Mouse (Mus musculus) cerebellum, adult 9-11 months (tissue): ENCODE results near the gene Tcte1.

ENCODE experiments used
- DNase-seq: peaks from one replicate; pipeline ENCODE4 v3.0.0; 2022

Tcte1 gene

DNA sequence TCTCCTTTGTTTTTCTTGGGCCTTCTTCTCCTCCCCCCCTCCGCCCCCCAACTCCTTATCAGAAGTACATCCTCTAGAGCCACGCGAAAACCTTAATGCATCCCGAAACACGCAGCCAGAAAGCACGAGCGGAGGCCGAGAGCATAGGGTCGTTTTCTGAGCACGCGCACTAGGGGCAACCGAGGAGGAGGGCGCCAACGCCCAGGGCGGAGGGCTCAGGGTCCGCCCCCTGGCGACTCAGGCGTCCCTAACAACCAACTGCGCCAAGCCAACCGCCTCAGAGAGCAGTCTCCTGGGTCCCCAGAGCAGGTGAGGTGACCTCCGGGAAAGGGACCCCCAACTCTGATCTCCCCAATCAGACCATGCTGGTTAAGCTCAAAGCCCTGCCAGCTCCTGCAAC is at the start of gene Tcte1:
TSS of gene Tcte1 (plus strand) at position 172 of the 400 bp plus-strand sequence.
- DNase-seq = no peak

DNA sequence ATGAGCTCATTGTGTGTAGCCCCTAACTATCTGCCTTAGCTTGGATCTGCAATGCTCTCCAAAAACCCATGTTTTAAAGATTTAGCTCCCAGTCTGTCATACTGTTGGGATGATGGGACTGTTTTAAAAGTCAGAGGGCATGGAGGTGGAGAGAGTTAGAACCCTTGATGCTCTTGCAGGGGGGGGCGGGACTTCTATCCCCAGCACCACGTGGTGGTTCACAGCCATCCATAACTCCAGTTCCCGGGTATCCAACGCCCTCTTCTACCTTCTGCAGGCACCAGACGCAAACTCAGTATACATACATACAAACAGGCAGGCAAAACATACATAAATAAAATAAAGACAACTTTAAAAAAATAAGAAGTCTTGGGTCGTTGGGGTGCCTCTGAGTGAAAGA is 49.6 kb upstream of the Tcte1 start:
- no peak for DNase-seq

DNA sequence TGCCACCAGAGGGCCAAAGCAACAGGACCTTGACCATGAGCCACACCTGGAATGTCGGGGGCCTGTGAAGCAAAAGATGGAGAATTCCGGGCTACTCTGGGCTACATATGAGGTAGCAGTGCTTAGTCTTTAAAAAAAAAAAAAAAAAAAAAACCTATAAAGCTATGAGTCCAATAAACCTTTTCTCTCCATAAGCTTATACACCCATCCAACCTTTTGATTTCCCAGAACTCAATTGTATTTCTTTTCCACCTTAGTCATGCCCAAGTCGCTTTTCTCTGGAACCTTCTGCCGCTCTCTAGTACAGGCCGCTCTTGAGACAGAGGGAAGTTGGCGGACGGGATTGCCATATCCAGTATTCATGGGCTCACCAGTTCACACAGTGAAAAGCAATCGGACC is 49.1 kb upstream of the Tcte1 start:
- no peak for DNase-seq

DNA sequence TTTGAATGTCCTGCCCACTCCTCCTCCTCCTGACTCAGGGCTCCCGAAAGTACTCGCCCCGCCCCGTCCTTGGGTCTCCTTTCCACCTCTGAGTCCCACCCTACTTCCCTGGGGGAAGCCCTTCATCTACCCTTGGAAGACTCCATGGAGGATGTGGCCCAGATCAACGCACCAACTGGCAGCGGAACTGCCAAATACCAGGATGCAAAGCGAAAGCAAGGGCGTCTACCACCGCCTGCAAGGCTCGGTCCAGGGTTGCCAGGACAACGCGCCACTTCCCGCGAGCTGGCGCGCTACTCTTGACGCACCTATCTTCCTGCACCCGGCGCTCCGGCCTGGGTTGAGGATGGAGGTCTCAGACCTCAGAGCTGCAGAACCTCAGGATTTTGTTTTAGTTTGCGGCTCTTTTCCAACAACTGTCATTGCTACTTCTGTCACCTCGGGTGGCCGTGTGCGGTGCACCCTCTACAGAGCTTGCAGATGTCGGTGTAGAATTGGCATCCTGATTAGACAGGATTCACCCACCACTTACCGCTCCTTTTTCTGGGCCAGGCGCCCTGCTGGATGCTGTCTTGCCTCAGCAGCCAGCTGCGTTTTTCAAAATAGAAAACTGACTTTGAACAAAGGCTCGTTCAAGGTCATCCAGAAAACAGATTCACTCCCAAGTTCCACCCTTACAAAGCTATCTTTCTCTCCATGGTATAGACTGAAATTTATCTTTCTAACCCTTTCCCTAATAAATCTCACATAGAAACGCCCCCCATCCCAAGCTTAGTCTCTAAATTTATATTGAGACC is 48.4 kb upstream of the Tcte1 start, which contains the start of gene Spats1:
TSS of gene Spats1 (minus strand) at position 747 of the 797 bp plus-strand sequence.
- DNase-seq = peak; percentile 90

DNA sequence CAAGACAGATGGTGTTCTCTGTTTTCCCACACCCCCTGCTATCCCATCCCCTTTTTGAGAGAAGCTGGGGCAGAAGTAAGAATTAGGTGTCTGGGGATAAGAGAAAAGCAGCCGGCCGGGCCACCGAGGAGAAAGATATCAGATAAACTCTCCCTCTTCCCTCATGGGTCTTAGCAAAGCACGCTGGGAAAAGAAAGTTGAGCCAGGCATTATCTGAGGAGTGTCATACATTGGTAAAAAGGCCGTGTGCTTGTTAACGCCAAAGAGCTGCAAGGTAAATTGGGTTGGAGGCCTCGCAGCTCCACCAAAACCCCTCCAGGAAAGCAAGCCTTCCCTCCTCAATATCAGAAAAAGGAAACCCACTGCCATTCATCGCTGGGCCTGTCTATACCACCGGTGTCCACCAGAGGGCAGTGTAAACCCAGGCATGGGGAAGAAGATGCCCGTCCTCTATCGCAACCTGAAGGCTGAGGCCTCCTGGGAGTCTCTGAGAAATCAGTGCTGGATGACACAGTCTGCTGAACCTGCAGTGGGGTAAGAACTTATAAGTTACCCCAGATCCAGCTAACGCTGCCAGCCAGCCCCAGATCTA is 44.9 kb upstream of the Tcte1 start:
- peak; percentile 83 for DNase-seq

DNA sequence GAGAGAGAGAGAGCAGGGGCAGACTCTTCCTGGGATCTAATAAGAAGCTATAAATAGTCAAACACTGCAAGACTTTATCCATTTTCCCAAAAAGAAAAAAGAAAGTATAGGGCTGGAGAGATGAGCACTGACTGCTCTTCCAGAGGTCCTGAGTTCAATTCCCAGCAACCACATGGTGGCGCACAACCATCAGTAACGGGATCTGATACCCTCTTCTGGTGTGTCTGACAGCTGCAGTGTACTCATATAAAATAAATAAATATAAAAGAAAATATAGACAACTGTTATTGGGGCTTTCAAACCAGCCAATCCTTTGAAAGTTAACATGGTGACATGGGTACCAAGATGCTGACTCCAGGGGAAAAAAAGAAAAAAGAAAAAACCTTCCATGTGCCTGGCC is 42.8 kb upstream of the Tcte1 start:
- DNase-seq = peak; percentile 25

DNA sequence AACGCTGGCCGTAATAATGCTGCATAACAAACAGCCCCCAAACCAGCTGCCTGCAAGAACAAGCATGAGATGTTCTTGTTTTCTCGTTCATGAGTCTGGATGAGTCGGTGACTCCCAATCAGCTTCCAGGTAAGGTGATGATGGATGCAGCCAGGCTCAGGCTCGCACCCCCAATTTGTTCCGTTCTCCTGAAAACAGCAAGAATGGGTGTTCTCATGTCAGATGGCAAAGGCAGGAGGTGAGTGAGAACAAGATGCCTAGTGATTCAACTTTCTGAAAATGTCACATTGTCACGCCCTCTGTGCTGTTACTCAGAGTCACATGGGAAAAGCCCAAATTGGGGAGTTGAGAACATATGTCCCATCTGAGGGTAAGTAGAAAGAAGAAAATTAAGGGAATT is 37.7 kb upstream of the Tcte1 start:
- no peak for DNase-seq

DNA sequence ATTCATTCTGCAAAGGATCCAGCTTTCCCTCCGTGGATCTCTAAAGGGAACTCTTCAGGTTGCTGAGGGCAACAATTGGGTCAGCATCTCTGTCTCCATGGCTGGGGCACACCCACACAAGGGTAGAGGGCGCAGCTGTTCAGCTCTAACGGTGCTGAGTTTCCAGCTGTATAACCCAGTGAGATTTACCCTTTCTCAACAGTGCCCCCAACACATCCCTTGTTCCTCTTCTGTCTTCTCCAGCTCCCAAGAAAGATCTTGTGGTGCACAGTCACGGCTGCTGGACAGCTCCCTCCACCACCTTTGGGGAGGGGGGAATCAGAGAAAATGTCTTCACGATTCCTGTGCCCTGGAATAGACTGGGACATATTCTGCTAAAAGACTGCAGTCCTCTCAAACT is 36.0 kb upstream of the Tcte1 start:
- no peak for DNase-seq

DNA sequence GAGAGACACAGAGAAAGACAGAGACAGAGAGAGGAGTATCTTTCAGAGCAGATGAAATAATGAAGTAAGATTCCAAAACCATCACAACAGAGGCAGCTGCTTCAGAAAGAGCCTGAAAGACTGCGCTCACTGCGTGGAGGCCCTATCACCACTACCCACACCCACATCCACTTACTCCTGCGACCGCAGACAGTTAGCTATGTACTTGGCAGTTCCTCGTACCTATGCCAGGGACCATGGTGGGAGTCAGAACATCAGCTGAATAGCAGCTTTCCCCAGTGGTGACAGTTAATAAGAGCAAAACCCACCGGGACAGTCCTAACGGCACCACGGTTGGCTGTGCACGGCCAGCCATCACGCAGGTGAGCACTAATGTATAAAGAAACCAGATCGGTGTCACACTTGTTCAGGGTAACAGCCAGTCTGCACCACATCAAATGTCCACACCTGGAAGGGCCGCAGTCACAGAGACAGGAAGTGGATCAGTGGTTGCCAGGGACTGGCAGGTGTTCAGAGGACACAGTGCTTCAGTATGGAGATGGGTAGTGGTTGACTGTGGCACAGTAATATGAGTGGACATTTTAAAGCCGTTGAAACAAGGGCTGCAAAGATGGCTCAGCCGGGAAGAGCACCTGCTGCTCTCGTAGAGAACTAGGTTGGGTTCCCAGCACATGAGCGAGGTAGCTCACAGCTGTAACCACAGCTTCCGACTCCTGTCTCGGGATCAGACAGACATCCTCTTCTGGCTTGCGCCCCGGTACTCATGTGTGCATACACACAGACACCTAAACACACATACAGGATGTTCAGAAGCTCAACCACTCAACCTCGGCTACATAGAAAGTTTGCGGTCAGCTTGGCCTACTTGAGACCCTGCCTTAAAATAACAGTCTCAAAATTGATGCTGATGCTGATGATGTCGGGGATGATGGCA is 34.6 kb upstream of the Tcte1 start:
- no peak for DNase-seq

DNA sequence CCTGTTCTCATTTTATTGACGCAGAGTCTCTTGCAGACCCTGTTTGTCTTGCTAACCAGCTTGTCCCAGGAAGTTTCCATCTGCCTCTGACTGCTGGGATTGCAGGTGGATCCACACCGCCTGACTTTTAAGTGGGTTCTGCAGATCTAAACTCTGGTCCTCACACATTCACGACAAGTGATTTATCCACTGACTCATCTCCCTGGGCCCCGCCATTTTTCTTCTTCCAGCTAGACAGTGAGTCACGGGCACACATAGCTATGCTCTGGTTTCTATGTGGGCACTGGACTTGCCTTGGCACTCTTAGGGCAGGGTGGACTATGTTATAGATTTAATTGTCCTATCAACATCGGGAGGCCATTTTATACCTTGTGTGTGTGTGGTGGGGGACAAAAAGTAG is 33.5 kb upstream of the Tcte1 start:
- no peak for DNase-seq

DNA sequence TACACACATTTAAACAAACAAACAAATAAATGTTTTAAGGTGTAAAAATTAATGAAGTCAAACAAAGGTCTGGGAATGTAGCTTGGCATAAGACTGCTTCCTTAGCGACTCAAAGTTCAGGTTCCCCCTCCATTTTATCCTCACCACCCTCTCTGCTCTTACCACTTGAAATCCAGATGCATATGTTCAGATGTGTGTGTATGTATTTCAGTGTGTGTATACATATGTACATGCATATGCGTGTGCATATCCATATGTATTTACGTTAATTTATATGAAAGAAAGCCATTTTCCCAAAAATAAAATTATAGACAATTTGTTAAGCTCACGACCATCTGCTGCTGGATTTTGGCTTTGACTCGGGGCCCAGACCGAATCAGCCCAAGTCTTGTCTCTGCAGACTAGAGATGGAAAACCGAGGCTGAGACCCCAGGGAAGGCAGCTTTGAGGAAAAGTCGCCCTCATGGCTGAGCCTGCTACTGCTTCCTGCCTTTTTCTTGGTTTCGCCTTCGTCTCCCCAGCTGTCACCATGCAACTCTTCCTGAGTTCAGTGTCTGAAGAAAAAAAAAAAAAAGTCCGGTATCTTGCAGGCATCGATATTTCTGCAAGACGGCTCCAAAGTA is 32.6 kb upstream of the Tcte1 start:
- no peak for DNase-seq

DNA sequence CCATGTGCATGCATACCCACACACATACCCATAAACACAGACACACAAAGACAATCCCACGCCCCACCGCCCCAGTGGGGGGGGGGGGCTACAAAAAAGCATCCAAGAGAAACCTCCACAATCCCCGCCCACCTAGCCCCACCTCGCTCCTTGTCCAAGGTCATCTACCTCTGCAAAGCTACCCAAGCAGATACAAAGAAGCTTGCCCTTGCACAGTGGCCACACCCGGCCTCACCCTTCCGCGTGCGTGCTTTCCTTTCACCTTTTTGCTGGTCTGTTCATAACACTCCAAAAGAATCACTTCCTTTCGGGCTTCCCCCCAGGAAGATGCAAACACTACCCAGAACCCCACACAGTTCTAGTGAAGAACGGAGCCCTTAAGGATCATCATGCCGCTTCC is 27.8 kb upstream of the Tcte1 start:
- no peak for DNase-seq

DNA sequence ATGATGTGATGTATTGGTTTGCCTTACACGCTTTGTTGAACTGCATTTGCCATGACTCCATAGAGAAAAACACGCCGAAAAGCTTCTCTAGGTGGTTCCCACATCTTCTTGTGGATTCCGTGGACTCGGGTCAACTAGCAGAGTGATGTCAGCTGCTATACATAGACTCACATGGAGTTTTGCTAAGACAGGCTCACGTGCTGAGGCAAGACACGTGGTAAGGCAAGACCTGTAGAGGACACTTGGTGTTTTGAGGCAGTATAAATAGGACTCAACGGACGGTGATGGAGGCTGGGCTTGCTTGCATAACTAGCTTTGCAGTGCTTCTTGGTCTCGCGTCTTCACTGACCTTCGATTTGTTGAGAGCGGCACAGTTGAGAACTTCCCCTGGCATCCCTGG is 24.8 kb upstream of the Tcte1 start:
- DNase-seq = no peak

DNA sequence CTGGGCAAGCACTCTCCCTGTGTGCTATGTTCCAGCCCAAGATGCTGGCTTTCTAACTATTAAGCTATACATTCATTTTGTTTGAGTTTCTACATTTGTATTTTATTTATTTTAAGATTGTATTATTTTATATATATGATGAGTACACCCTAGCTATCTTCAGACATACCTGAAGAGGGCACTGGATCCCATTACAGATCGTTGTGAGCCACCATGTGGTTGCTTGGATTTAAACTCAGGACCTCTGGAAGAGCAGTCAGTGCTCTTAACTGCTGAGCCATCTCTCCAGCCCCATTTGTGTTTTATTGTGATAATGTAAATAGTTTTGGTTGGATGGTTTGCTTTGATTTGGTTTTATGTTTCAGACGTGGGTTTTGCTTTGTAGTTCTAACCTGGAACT is 23.7 kb upstream of the Tcte1 start:
- DNase-seq = no peak

DNA sequence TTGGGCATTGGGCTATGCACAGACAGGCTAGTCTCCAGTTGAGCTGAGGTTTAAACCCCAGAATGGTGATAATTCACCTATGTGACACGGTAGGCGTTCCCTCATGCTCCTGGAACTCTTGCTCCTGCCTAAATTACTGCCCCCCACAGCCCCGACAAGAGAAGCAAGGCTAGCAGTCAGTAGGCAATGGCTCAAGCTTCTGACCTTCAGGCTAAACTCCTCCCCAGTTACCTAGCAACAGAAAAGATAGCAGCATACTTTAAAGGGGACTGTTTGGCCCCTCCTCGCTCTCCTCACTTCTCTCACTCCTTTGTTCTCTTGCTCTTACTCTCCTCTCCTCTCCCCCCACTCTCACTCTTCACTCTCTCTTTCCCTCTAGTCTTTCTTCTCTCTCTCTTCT is 22.3 kb upstream of the Tcte1 start:
- DNase-seq = no peak

DNA sequence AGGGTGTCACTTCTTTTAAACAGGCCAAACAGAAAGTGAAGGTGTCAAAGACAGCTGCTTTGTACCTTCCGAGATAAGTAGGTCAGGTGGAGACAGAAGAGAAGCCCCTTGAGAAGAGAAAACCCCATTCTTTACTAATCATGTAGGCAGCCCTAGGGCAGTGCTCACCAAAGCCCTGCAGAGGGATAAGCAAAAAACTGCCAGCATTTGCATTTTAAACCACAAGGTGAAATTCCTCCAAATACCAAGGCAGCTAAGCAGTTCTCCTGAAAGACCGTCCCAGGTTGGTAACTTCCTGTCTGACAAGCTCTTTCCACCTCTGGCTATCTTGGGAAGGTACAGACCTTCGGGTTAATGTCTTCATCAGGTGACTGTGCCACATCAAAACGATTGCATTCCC is 20.9 kb upstream of the Tcte1 start:
- no peak for DNase-seq

DNA sequence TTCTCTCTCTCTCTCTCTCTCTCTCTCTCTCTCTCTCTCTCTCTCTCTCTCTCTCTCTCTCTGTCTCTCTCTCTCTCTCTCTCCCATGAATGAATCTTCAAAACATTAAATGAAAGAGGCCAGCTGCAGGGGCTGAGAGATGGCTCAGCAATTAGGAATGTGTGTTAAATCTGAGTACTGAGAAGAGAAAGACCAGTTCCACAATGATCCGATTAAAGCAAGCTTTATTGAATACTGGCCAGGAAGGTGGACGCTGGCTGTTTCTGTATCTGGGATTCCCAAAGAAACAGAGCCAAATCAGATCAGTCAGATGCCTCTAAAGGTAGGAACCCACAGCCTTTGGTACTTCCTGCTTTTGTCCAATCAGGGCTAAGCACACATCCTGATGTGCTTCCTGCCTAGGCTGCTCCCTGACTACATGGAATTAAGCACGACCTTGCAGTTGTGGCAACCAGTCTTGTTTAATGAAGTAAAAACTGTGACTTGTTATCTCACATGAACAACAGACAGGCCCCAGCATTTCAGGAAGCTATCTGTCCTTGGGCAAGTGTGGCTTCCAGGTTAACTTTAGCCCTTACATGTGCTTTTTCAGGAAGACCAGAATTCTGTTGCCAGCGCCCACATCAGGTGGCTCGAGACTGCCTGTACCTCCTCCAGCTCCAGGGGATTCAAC is 19.8 kb upstream of the Tcte1 start:
- DNase-seq = no peak

DNA sequence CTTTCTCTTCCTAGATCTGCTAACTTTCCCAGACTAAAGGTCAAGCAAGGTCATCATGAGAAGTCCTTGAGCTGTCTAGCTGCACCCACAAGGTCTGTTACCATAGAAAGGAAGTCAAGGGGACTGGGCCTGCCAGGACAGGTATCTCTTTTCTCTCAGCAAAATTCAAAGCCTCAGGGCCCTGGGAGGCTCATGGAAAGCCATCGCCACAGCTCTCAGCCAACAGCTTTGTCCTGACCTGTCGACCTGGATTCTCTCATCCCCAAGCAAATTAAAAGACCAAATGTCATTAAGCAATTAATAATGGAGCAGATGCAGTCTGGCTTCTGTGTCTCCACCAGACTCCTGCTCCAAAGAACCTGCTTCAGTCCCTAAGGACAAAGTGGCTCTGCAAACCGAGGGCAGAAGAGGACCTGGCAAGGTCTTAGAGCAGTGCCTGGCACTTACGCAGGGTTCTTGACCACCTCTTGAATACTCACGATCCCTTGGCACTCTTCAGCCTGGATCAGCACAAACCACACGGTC is 17.2 kb upstream of the Tcte1 start:
- peak; percentile 66 for DNase-seq

DNA sequence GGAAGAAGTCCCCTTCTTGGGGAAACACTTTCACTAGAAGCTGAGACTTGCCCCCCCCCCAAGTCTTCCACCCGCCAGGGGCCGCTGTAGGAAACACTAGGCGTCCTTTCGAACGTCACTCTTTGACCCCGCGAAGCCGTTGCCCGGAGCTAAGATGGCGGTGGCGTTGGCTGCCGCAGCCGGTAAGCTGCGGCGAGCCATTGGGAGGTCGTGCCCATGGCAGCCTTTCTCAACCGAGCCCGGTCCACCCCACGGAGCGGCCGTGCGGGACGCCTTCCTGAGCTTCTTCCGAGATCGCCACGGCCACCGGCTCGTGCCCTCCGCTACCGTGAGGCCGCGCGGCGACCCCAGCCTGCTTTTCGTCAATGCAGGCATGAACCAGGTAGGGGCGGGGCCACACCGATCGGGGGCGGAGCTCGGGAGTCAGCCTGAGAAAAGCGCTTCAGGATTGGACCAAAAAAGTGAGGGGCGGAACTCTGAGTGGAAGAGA is 16.5 kb upstream of the Tcte1 start, which contains the start of gene Aars2:
TSS of gene Aars2 (plus strand) at position 142 of the 490 bp plus-strand sequence.
- peak; percentile 93 for DNase-seq

DNA sequence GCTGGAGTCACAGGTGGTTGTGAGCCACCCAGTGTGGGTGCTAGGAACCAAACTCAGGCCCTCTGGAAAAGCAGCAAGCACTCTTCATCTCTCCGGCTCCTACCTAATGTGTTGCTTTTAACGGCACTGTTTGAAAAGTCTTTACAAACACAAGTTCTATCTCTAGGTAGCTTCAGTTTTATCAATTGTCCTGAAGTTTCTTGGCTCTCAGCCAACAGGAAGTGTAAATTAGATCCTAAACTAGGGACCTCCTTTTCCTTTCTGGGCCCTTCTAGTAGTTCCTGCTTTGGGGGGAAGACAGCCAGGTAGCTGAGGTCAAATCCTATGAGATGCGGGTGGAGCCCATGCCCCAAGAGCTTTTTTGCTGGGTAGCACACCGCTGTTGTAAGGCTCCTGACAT is 12.4 kb upstream of the Tcte1 start:
- DNase-seq = no peak

DNA sequence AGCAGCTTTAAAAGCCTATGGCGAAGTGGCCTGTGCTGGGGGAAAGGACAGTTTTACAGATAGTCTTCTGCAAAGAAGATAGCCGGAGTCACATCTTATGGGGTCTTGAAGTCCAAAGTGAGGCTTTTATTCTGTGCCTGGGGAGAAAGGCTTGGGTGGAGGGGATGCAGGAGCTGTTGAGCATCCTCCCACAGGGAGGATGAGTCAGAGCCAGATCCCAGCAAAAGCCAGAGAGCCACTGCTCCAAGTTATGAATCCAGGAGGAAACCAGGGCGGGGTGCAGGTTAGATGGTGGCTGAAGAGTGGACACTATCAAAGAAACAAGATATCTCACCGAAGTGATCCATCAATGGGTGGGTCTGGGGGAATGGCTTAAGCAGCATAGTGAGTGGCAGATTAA is 11.5 kb upstream of the Tcte1 start:
- no peak for DNase-seq

DNA sequence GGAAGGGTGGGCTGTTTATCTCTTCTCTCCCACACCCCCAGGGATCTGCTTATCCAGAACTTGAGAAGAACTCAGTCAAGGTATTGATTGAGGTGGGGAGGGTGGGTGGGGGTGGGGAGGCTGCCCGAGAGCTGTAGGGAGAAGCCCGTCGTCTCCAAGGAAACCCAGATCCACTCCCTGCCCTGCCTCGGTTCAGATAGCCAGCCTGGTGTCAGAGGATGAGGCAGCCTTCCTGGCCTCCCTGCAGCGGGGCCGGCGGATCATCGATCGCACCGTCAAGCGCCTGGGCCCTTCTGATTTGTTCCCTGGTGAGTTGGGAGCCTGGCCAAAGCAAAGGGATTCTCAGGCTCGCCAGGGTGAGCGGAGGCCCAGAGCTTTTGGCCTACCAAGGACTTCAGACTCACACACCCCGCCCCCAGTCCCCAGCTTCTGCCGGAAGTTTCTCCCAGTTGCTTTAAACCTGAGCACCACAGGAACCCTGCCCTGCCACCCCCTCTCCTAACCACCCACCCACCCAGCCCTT is 8.0 kb upstream of the Tcte1 start:
- DNase-seq = peak; percentile 61
